Mouse (Mus musculus): ENCODE data around the gene H60b. TPM values are rescaled to one million over a fixed set of nuclear protein-coding genes. Genes with fewer than 3 reads are reported as not detected.
"Not testable (repeated sequence)": the region's sequence is repeated elsewhere in the genome, so short reads cannot be mapped to it uniquely, and the experiment has no call there.

The H60b gene
- polyA plus RNA-seq, 1 experiment from 2014 or later = 0.57 TPM

DNA sequence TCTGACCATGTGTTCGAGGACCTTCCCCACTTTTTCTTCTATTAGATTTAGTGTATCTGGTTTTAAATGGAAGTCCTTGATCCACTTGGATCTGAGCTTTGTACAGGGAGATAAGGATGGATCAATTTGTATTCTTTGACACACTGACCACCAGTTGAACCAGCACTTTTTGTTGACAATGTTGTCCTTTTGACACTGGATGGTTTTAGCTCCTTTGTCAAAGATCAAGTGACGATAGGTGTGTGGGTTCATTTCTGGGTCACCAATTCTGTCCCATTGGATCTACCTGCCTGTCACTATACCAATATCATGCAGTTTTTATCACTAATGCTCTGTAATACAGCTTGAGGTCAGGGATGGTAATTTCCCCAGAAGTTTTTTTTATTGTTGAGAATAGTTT, 18.1 kb downstream of the H60b start:
- H3K27me3 ChIP-seq (ENCODE audit: control insufficient read depth, insufficient read depth, low read depth, low read length); H3K9ac ChIP-seq (ENCODE audit: low read depth, low read length); H3K4me3 ChIP-seq (ENCODE audit: low read depth, low read length); H3K4me2 ChIP-seq (ENCODE audit: low read length); H3K36me3 ChIP-seq (ENCODE audit: control insufficient read depth, insufficient read depth, low read length); H3K9me3 ChIP-seq (replicated peaks; ENCODE audit: control insufficient read depth, low read length, poor library complexity, severe bottlenecking); H3K4me1 ChIP-seq (ENCODE audit: control insufficient read depth, insufficient read depth, low read length); ATAC-seq; H3K27ac ChIP-seq (ENCODE audit: low read length): not testable (repeated sequence)
- WGBS = 91% methylated on average over 2 of the region's 2 CpGs

DNA sequence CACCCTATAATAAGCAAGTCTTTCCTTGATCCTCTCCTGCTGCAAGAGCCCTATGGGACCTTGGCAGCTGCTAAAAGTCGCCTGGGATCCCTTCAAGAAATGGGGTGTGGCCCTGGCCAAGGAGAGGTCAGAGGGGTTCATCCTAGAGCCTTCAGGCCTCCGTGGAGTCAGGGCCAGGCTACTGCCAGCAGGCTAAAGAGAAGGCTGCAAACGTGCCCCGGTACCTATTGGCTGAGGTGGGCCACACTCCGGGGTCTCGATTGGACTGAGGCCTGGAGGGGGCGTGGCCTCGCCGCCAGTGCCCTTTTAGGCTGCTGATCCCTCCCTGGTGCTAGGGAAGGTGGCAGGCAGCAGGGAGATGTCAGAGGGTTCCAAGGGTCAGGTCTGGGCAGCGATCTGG, 32.6 kb downstream of the H60b start:
- not testable (repeated sequence) for H3K27me3 ChIP-seq (ENCODE audit: control insufficient read depth, insufficient read depth, low read depth, low read length); H3K4me3 ChIP-seq (ENCODE audit: low read depth, low read length); H3K9me3 ChIP-seq (replicated peaks; ENCODE audit: control insufficient read depth, low read length, poor library complexity, severe bottlenecking); H3K27ac ChIP-seq (ENCODE audit: low read length); H3K9ac ChIP-seq (ENCODE audit: low read depth, low read length); H3K36me3 ChIP-seq (ENCODE audit: control insufficient read depth, insufficient read depth, low read length); H3K4me1 ChIP-seq (ENCODE audit: control insufficient read depth, insufficient read depth, low read length)
- WGBS = 8% methylated on average over 6 of the region's 10 CpGs
- ATAC-seq = peak; percentile 71
- H3K4me2 ChIP-seq (ENCODE audit: low read length) = peak overlapping the region; percentile 39

DNA sequence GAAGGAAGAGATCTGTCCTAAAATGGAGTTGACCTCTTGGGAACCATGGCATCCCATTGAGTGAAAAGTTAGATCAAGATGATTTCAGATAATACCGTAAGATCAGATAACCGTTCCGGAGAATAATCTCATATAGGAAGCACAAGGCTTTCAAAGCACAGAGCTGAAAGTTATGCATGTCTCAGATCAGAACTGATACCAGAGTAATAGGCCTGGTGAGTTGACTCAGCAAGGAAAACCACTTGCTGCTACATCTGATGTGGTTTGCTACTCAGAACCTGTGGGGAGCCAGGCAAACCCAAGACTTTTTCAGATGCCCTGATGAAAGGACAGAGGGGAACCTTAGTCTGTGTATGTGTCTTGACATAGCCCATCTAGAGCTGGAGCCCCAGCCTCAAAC, 43.0 kb downstream of the H60b start:
- H3K4me3 ChIP-seq (ENCODE audit: low read depth, low read length); H3K36me3 ChIP-seq (ENCODE audit: control insufficient read depth, insufficient read depth, low read length); H3K27ac ChIP-seq (ENCODE audit: low read length); H3K27me3 ChIP-seq (ENCODE audit: control insufficient read depth, insufficient read depth, low read depth, low read length); H3K4me2 ChIP-seq (ENCODE audit: low read length); H3K9me3 ChIP-seq (replicated peaks; ENCODE audit: control insufficient read depth, low read length, poor library complexity, severe bottlenecking); H3K9ac ChIP-seq (ENCODE audit: low read depth, low read length); ATAC-seq; H3K4me1 ChIP-seq (ENCODE audit: control insufficient read depth, insufficient read depth, low read length): not testable (repeated sequence)
- no CpG with 5 or more reads among the region's 3 CpGs for whole genome bisulfite sequencing

DNA sequence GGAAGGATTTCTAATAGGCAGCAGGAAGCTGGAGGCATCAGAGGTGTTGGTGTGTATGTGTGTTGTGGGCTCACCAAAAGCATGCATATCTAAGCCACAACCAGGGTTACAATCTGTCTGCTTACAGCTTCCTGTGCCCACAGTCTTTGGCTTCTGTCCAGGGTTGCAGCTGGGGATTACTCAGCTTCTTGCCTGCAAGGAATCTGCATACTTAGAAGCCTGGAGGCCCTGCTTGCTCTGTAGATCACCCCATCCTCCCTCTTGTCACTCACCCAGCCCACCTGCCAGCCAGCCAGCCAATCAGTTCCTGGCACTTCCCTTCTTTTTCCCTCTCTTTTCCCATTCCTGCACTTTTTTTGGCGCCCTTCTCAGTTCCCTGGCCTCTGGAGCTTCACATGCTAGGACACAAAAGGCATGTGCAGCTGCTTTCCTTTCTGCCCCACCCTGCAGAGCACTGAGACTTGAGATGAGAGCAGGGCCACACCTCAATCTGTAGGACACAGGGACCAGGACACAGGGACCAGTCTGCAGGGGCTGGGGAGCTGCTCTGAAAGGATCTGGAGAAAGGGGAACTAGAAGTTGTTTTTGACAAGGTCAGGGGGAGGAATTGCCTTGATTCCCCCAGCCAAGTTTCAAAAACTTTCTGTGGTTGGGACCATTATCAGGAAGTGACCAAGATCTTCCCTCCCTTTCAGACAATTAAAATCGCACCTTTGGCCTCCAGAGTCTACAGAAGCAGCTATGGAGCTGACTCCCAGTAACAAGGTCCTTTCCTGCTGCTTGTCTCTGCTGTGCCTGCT, 44.6 kb downstream of the H60b start:
- H3K36me3 ChIP-seq (ENCODE audit: control insufficient read depth, insufficient read depth, low read length) = not testable (repeated sequence)
- 0 out of 2 replicates have a peak, but pooled peaks have one; percentile 60 for ATAC-seq

DNA sequence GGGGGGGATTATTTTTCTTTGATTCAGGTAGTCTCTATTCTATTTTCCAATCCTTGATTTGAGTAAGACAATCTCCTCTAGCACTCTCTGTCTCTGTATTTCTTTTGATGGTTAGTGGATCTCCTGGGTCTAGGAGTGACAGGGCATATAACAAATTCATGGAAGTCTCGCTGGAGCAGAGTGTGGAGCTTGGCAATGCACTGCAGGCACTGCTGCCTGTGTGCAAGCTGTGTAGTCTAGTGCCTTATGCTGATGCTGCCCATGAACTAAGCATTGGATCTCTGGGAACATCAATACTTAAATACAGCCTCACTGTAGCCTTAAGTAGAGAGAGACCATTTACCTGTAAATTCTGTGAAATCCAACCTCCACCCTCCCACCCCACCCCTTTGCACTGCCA, 48.1 kb downstream of the H60b start:
- not testable (repeated sequence) for H3K36me3 ChIP-seq (ENCODE audit: control insufficient read depth, insufficient read depth, low read length); H3K27me3 ChIP-seq (ENCODE audit: control insufficient read depth, insufficient read depth, low read depth, low read length); H3K9ac ChIP-seq (ENCODE audit: low read depth, low read length); H3K9me3 ChIP-seq (replicated peaks; ENCODE audit: control insufficient read depth, low read length, poor library complexity, severe bottlenecking); H3K4me1 ChIP-seq (ENCODE audit: control insufficient read depth, insufficient read depth, low read length); H3K4me2 ChIP-seq (ENCODE audit: low read length); ATAC-seq; H3K4me3 ChIP-seq (ENCODE audit: low read depth, low read length); H3K27ac ChIP-seq (ENCODE audit: low read length)
- 57% methylated on average over 1 of the region's 1 CpGs for WGBS

More for the DNA sequence above, 44.6 kb downstream of the H60b start:
- H3K9ac ChIP-seq (ENCODE audit: low read depth, low read length); H3K27me3 ChIP-seq (ENCODE audit: control insufficient read depth, insufficient read depth, low read depth, low read length); H3K9me3 ChIP-seq (replicated peaks; ENCODE audit: control insufficient read depth, low read length, poor library complexity, severe bottlenecking); H3K27ac ChIP-seq (ENCODE audit: low read length); H3K4me2 ChIP-seq (ENCODE audit: low read length); H3K4me3 ChIP-seq (ENCODE audit: low read depth, low read length); H3K4me1 ChIP-seq (ENCODE audit: control insufficient read depth, insufficient read depth, low read length): not testable (repeated sequence)
- no CpG with 5 or more reads among the region's 2 CpGs for WGBS

DNA sequence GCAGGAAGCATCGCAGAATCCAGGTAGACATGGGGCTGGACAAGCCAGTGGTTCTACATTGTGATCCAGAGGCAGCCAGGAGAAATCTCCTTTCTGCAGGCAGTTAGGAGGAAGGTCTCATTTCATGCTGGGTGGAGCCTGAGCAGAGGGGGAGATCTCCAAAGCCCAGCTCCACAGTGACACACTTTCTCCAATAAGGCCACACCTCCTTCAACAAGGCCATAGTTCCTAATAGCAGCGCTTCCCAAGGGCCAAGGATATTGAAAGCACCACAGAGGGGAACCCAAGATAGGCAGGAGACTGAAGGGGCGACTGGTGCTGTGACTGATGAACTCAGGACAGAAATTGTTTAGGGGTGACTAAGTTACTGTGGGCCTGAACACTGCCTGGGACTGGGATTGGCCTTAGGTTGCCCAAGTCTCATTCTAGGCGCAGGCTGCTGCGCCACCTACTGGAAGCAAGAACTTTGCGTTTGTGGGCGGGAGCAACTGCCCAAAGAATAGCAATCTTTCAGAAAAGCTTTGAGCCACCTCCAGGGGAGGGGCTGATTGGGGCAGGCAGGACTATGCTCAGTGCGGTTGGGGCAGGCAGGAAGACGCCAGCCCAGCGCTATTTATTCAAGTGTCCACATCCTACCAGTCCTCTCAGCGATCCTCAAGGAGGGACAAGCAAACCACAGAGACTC, 53.8 kb downstream of the H60b start:
- 2% methylated on average over 8 of the region's 11 CpGs for WGBS
- ATAC-seq = peak; percentile 42; the same call in 1 of the 2 replicates
- H3K4me1 ChIP-seq (ENCODE audit: control insufficient read depth, insufficient read depth, low read length); H3K36me3 ChIP-seq (ENCODE audit: control insufficient read depth, insufficient read depth, low read length); H3K4me2 ChIP-seq (ENCODE audit: low read length); H3K4me3 ChIP-seq (ENCODE audit: low read depth, low read length); H3K27ac ChIP-seq (ENCODE audit: low read length); H3K9me3 ChIP-seq (replicated peaks; ENCODE audit: control insufficient read depth, low read length, poor library complexity, severe bottlenecking); H3K27me3 ChIP-seq (ENCODE audit: control insufficient read depth, insufficient read depth, low read depth, low read length); H3K9ac ChIP-seq (ENCODE audit: low read depth, low read length): not testable (repeated sequence)

DNA sequence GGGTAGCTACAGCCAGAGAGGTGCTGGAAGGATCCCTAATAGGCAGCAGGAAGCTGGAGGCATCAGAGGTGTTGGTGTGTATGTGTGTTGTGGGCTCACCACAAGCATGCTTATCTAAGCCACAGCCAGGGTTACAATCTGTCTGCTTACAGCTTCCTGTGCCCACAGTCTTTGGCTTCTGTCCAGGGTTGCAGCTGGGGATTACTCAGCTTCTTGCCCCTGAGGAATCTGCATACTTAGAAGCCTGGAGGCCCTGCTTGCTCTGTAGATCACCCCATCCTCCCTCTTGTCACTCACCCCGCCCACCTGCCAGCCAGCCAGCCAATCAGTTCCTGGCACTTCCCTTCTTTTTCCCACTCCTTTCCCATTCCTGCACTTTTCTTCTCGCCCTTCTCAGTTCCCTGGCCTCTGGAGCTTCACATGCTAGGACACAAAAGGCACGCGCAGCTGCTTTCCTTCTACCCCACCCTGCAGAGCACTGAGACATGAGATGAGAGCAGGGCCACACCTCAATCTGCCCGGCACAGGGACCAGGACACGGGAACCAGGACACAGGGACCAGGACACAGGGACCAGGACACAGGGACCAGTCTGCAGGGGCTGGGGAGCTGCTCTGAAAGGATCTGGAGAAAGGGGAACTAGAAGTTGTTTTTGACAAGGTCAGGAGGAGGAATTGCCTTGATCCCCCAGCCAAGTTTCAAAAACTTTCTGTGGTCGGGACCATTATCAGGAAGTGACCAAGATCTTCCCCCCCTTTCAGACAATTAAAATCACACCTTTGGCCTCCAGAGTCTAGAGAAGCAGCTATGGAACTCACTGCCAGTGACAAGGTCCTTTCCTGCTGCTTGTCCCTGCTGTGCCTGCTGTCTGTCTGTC, 65.3 kb downstream of the H60b start:
- H3K4me2 ChIP-seq (ENCODE audit: low read length); H3K36me3 ChIP-seq (ENCODE audit: control insufficient read depth, insufficient read depth, low read length); H3K9ac ChIP-seq (ENCODE audit: low read depth, low read length); H3K9me3 ChIP-seq (replicated peaks; ENCODE audit: control insufficient read depth, low read length, poor library complexity, severe bottlenecking); H3K27me3 ChIP-seq (ENCODE audit: control insufficient read depth, insufficient read depth, low read depth, low read length); H3K27ac ChIP-seq (ENCODE audit: low read length); H3K4me1 ChIP-seq (ENCODE audit: control insufficient read depth, insufficient read depth, low read length); H3K4me3 ChIP-seq (ENCODE audit: low read depth, low read length): not testable (repeated sequence)
- ATAC-seq = peak; percentile 78; the same call in 1 of the 2 replicates
- whole genome bisulfite sequencing = no CpG with 5 or more reads among the region's 7 CpGs

DNA sequence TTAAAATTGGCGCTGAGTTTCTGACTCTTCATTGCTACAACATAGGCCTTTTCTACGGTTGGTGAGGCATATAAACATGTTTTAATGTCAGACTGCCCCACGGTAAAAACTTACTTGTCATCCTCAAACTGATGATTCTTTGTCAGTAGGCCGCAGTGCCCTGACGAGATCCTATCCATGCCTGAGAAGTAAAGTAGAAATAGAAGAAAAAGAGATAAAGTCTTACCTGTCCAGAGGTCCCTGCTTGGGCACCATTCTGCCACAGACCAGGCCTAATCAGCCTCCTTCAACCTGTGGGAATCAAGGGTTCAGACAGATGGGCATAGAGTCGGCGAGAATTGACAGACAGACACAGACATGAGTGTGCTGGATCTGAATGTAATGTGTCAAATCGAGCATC, 106.7 kb downstream of the H60b start:
- WGBS = 94% methylated on average over 8 of the region's 8 CpGs

More for the DNA sequence above, 106.7 kb downstream of the H60b start:
- no peaks in the 10 kb centered on the region for H3K36me3 ChIP-seq (ENCODE audit: control insufficient read depth, insufficient read depth, low read length)
- ATAC-seq = no peak
- H3K27me3 ChIP-seq (ENCODE audit: control insufficient read depth, insufficient read depth, low read depth, low read length) = no peaks in the 10 kb centered on the region
- H3K4me3 ChIP-seq (ENCODE audit: low read depth, low read length) = no peak overlapping the region
- H3K4me2 ChIP-seq (ENCODE audit: low read length) = no peak overlapping the region
- no peak overlapping the region for H3K27ac ChIP-seq (ENCODE audit: low read length)
- peaks cover 4% of the 10 kb centered on the region; the same call in 1 of the 2 replicates for H3K9me3 ChIP-seq (replicated peaks; ENCODE audit: control insufficient read depth, low read length, poor library complexity, severe bottlenecking)
- H3K4me1 ChIP-seq (ENCODE audit: control insufficient read depth, insufficient read depth, low read length) = no peaks in the 10 kb centered on the region
- no peak overlapping the region for H3K9ac ChIP-seq (ENCODE audit: low read depth, low read length)
